Mouse (Mus musculus): ENCODE measurements around the gene Ncoa3. TPM values are rescaled to one million over a fixed set of nuclear protein-coding genes. Genes with fewer than 3 reads are reported as not detected.

The Ncoa3 gene
- polyA plus RNA-seq, 1 experiment from 2014 or later: 15.5 TPM

DNA sequence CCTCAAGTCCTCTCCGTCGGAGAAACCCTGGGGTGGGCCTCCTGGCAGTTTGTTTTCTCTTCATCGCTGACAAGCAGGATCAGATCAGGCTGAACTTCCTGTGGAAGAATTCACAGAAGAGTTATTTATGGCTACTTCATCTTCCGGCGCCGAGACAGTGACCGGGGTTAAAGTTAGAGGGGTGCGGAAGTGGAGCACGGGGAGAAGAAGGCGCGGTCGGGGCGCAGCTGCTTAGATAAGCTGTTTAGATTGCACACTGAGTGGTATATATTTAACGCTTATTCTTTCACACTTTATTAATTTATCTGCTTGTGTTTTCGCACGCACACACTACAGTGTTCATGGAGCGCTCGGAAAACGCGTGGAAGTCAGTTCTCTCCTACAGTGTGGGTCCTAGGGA, 37.6 kb upstream of the Ncoa3 start:
- Histone ChIP-seq H3K4me2 (ENCODE audit: low read length) (no peak overlapping the region), H3K4me3 (ENCODE audit: low read depth, low read length) (no peak overlapping the region), H3K9me3 (replicated peaks; ENCODE audit: control insufficient read depth, low read length, poor library complexity, severe bottlenecking) (no peaks in the 10 kb centered on the region), H3K4me1 (ENCODE audit: control insufficient read depth, insufficient read depth, low read length) (no peaks in the 10 kb centered on the region), H3K27ac (ENCODE audit: low read length) (no peak overlapping the region), H3K9ac (ENCODE audit: low read depth, low read length) (no peak overlapping the region), H3K27me3 (ENCODE audit: control insufficient read depth, insufficient read depth, low read depth, low read length) (no peaks in the 10 kb centered on the region), H3K36me3 (ENCODE audit: control insufficient read depth, insufficient read depth, low read length) (no peaks in the 10 kb centered on the region)
- WGBS: 82% methylated on average over 20 of the region's 20 CpGs
- no peak for ATAC-seq

DNA sequence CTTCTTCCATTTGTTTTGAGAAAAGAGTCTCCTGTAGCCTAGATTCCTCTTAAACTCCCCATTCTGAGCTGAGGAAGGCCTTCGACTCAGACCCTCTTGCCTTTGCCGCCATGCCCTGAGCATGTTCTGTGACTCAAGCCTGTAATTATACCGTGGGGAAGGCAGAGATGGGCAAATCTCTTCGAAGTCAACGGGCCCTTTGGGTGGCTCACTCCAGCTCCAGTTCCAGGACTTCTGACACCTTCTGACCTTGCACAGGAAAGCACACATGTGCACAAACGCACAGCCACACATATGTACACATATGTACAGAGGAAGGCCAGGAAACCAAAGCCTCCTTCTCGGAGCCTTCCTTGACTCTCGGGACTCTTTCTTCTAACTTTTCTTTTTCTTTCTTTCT, 37.0 kb upstream of the Ncoa3 start:
- no peaks in the 10 kb centered on the region for H3K4me1 ChIP-seq (ENCODE audit: control insufficient read depth, insufficient read depth, low read length)
- H3K27me3 ChIP-seq (ENCODE audit: control insufficient read depth, insufficient read depth, low read depth, low read length): no peaks in the 10 kb centered on the region
- ATAC-seq: no peak
- no peak overlapping the region for H3K4me3 ChIP-seq (ENCODE audit: low read depth, low read length)
- no peaks in the 10 kb centered on the region for H3K36me3 ChIP-seq (ENCODE audit: control insufficient read depth, insufficient read depth, low read length)
- H3K4me2 ChIP-seq (ENCODE audit: low read length): no peak overlapping the region
- WGBS: 86% methylated on average over 8 of the region's 8 CpGs
- H3K27ac ChIP-seq (ENCODE audit: low read length): no peak overlapping the region
- H3K9ac ChIP-seq (ENCODE audit: low read depth, low read length): no peak overlapping the region
- H3K9me3 ChIP-seq (replicated peaks; ENCODE audit: control insufficient read depth, low read length, poor library complexity, severe bottlenecking): no peaks in the 10 kb centered on the region

DNA sequence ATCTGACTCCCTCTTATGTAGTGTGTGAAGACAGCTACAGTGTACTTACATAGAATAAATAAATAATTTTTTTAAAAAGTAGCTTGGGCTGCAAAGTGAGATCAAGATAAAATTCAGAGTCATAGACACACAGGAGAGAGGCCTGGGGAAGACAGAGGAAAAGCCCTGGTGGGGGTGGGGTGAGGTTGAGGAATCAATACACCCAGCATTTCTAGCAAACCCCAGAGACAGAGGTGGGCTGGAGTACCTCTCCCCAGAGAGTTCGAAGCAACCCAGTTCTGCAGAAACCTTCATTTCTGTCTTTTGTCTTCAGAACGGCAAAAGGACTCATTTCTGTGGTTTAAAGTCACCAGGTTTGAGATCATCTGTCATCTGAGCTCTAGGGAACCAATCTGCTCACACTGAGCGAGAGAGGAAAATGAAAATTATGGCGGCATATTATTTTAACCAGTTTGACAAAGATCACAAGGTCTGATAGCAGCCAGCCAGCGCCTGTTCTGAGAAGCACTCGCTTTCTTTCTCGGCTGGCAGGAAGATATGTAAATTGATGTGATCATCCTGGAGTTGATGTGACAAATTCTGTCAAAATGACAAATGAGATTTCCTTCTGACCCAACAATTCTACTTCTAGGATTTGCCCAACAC, 36.2 kb upstream of the Ncoa3 start:
- Histone ChIP-seq H3K4me1 (ENCODE audit: control insufficient read depth, insufficient read depth, low read length) (no peaks in the 10 kb centered on the region), H3K27me3 (ENCODE audit: control insufficient read depth, insufficient read depth, low read depth, low read length) (no peaks in the 10 kb centered on the region), H3K27ac (ENCODE audit: low read length) (no peak overlapping the region), H3K4me3 (ENCODE audit: low read depth, low read length) (no peak overlapping the region), H3K9me3 (replicated peaks; ENCODE audit: control insufficient read depth, low read length, poor library complexity, severe bottlenecking) (no peaks in the 10 kb centered on the region), H3K4me2 (ENCODE audit: low read length) (no peak overlapping the region), H3K9ac (ENCODE audit: low read depth, low read length) (no peak overlapping the region), H3K36me3 (ENCODE audit: control insufficient read depth, insufficient read depth, low read length) (no peaks in the 10 kb centered on the region)
- WGBS: 69% methylated on average over 7 of the region's 7 CpGs
- no peak for ATAC-seq

DNA sequence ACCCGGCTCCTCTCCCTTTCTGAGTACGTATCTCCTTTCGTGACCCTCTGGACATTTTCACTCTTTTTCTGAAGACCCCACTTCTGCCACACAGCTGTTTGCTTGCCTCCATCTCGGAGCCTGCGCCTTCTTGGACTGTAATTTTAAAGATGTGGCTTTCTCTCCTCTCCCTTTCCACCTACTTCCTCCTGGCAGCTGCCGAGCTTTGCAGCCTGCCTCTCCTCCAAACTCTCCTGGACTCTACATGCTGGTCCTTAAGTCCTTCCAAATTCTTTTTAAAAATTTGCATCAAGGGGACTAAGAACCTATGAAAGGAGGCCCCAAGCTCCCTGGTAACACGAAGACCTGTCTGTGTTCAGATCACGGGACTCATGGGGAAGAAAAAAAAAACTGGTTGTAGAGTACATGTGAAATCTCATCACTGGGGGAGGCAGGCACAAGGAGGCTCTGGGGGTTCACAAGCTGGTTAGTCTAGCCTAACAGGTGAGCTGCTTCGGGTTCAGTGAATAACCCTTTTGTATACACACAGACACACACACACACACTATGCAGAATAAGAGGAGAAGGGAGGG, 35.1 kb upstream of the Ncoa3 start:
- no peak for ATAC-seq
- H3K9me3 ChIP-seq (replicated peaks; ENCODE audit: control insufficient read depth, low read length, poor library complexity, severe bottlenecking): no peaks in the 10 kb centered on the region
- H3K9ac ChIP-seq (ENCODE audit: low read depth, low read length): no peak overlapping the region
- H3K4me3 ChIP-seq (ENCODE audit: low read depth, low read length): no peak overlapping the region
- 74% methylated on average over 9 of the region's 9 CpGs for WGBS
- no peaks in the 10 kb centered on the region for H3K27me3 ChIP-seq (ENCODE audit: control insufficient read depth, insufficient read depth, low read depth, low read length)
- H3K36me3 ChIP-seq (ENCODE audit: control insufficient read depth, insufficient read depth, low read length): no peaks in the 10 kb centered on the region
- H3K4me2 ChIP-seq (ENCODE audit: low read length): no peak overlapping the region
- H3K4me1 ChIP-seq (ENCODE audit: control insufficient read depth, insufficient read depth, low read length): no peaks in the 10 kb centered on the region
- no peak overlapping the region for H3K27ac ChIP-seq (ENCODE audit: low read length)

DNA sequence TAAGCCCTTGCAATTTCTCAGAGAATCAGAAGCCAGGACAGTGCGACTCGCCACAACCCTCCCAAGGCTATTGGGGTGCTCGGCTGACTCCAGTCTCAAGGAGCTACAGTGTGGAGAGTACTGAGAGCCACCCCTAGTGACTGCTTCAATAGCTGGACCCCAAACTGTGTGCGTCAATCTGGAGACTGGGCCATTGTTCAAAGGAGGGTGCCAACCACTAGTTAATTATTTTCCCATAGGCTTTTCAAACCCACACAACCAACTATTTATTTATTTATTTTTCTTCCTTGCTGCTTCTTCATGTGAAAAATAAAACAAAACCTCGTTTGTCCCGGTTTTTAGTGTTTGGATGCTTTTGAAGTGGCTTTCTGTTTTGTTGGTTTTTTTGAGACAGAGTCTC, 33.9 kb upstream of the Ncoa3 start:
- H3K27ac ChIP-seq (ENCODE audit: low read length): no peak overlapping the region
- ATAC-seq: no peak
- H3K36me3 ChIP-seq (ENCODE audit: control insufficient read depth, insufficient read depth, low read length): no peaks in the 10 kb centered on the region
- no peaks in the 10 kb centered on the region for H3K4me1 ChIP-seq (ENCODE audit: control insufficient read depth, insufficient read depth, low read length)
- H3K9me3 ChIP-seq (replicated peaks; ENCODE audit: control insufficient read depth, low read length, poor library complexity, severe bottlenecking): no peaks in the 10 kb centered on the region
- H3K4me2 ChIP-seq (ENCODE audit: low read length): no peak overlapping the region
- H3K9ac ChIP-seq (ENCODE audit: low read depth, low read length): no peak overlapping the region
- no peak overlapping the region for H3K4me3 ChIP-seq (ENCODE audit: low read depth, low read length)
- no peaks in the 10 kb centered on the region for H3K27me3 ChIP-seq (ENCODE audit: control insufficient read depth, insufficient read depth, low read depth, low read length)
- WGBS: 75% methylated on average over 6 of the region's 6 CpGs

DNA sequence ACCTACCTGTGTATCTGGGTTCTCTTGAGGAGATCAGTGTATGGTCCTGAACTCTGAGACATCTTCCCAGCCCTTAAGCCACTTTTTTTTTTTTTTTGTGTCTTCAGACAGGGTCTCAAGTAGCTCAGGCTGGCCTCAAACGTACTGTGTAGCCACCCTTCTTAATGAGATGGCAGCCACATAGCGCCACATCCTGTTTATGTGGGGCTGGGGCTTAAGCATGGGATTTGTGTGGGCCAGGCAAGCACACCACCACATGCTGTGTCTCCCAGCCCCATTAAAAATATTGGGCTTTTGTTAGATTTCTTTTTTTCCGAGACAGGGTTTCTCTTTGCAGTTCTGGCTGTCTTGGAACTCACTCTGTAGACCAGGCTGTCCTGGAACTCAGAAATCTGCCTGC, 31.7 kb upstream of the Ncoa3 start:
- Histone ChIP-seq H3K4me2 (ENCODE audit: low read length) (no peak overlapping the region), H3K9me3 (replicated peaks; ENCODE audit: control insufficient read depth, low read length, poor library complexity, severe bottlenecking) (no peaks in the 10 kb centered on the region), H3K4me3 (ENCODE audit: low read depth, low read length) (no peak overlapping the region), H3K27me3 (ENCODE audit: control insufficient read depth, insufficient read depth, low read depth, low read length) (no peaks in the 10 kb centered on the region), H3K4me1 (ENCODE audit: control insufficient read depth, insufficient read depth, low read length) (no peaks in the 10 kb centered on the region; the same call in 1 of the 2 replicates), H3K36me3 (ENCODE audit: control insufficient read depth, insufficient read depth, low read length) (no peaks in the 10 kb centered on the region), H3K9ac (ENCODE audit: low read depth, low read length) (no peak overlapping the region), H3K27ac (ENCODE audit: low read length) (no peak overlapping the region)
- ATAC-seq: no peak
- 78% methylated on average over 3 of the region's 3 CpGs for WGBS

DNA sequence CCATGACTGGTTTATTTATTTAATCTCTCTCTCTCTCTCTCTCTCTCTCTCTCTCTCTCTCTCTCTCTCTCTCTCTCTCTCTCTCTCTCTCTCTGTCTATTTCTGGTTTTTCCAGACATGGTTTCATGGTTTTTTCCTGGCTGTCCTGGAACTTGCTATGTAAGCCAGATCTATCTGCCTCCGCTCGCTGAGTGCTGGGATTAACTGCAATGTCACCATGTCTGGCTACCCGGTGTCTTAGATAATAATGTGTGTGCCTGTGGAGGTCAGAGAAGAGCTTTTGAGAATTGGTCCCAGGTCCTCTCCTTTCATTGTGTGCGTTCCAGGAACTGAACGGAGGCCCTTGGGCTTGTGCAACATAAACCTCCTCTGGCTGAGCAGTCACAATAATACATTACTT, 29.6 kb upstream of the Ncoa3 start:
- no peak overlapping the region for H3K4me2 ChIP-seq (ENCODE audit: low read length)
- no peaks in the 10 kb centered on the region for H3K9me3 ChIP-seq (replicated peaks; ENCODE audit: control insufficient read depth, low read length, poor library complexity, severe bottlenecking)
- no peaks in the 10 kb centered on the region for H3K27me3 ChIP-seq (ENCODE audit: control insufficient read depth, insufficient read depth, low read depth, low read length)
- 72% methylated on average over 5 of the region's 5 CpGs for WGBS
- H3K4me1 ChIP-seq (ENCODE audit: control insufficient read depth, insufficient read depth, low read length): no peaks in the 10 kb centered on the region; the same call in 1 of the 2 replicates
- H3K36me3 ChIP-seq (ENCODE audit: control insufficient read depth, insufficient read depth, low read length): no peaks in the 10 kb centered on the region
- no peak for ATAC-seq
- H3K27ac ChIP-seq (ENCODE audit: low read length): no peak overlapping the region
- H3K9ac ChIP-seq (ENCODE audit: low read depth, low read length): no peak overlapping the region
- no peak overlapping the region for H3K4me3 ChIP-seq (ENCODE audit: low read depth, low read length)

DNA sequence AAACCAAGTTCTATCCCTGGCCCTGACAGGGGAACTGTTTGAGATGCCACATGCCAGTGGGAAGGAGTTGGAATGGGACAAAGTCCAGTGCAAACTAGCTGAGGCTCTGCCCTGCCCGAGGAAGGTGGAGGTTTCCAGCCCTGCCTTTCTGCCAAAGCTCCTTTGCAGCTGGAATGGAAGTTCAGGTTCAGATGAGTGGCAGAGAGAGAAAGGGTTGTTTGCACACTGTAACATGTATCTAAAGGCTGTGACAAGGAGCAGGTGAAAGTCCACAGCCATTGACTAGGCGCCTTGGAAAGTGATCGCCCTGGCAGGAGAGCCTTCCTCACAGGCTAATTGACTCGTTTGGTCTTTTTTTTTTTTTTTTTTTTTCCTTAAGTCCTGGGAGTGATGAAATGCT, 28.3 kb upstream of the Ncoa3 start:
- WGBS: 45% methylated on average over 4 of the region's 4 CpGs
- Histone ChIP-seq H3K27ac (ENCODE audit: low read length) (no peak overlapping the region), H3K27me3 (ENCODE audit: control insufficient read depth, insufficient read depth, low read depth, low read length) (no peaks in the 10 kb centered on the region), H3K36me3 (ENCODE audit: control insufficient read depth, insufficient read depth, low read length) (no peaks in the 10 kb centered on the region), H3K4me2 (ENCODE audit: low read length) (no peak overlapping the region), H3K9ac (ENCODE audit: low read depth, low read length) (no peak overlapping the region), H3K9me3 (replicated peaks; ENCODE audit: control insufficient read depth, low read length, poor library complexity, severe bottlenecking) (no peaks in the 10 kb centered on the region), H3K4me3 (ENCODE audit: low read depth, low read length) (no peak overlapping the region), H3K4me1 (ENCODE audit: control insufficient read depth, insufficient read depth, low read length) (no peaks in the 10 kb centered on the region; the same call in 1 of the 2 replicates)
- no peak for ATAC-seq

DNA sequence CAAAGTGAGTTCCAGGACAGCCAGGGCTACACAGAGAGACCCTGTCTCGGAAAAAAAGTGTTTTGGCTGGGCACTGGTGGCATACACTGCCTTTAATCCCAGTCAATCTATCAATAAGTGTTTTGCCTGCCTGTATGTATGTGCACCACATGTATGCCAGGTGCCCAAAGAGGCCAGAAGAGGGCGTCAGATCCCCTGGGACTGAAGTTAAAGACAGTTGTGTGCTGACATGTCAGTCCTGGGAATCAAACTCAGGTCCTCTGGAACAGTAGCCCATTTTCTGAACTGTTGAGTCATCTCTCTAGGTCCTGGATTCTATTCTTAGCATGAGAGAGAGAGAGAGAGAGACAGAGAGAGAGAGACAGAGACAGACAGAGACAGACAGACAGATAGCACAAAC, 25.4 kb upstream of the Ncoa3 start:
- Histone ChIP-seq H3K9ac (ENCODE audit: low read depth, low read length) (no peak overlapping the region), H3K36me3 (ENCODE audit: control insufficient read depth, insufficient read depth, low read length) (no peaks in the 10 kb centered on the region), H3K4me3 (ENCODE audit: low read depth, low read length) (no peak overlapping the region), H3K27ac (ENCODE audit: low read length) (no peak overlapping the region), H3K27me3 (ENCODE audit: control insufficient read depth, insufficient read depth, low read depth, low read length) (no peaks in the 10 kb centered on the region), H3K9me3 (replicated peaks; ENCODE audit: control insufficient read depth, low read length, poor library complexity, severe bottlenecking) (no peaks in the 10 kb centered on the region), H3K4me1 (ENCODE audit: control insufficient read depth, insufficient read depth, low read length) (no peaks in the 10 kb centered on the region; the same call in 1 of the 2 replicates), H3K4me2 (ENCODE audit: low read length) (no peak overlapping the region)
- WGBS: 94% methylated on average over 2 of the region's 2 CpGs
- no peak for ATAC-seq
